In the genomic region with DNA sequence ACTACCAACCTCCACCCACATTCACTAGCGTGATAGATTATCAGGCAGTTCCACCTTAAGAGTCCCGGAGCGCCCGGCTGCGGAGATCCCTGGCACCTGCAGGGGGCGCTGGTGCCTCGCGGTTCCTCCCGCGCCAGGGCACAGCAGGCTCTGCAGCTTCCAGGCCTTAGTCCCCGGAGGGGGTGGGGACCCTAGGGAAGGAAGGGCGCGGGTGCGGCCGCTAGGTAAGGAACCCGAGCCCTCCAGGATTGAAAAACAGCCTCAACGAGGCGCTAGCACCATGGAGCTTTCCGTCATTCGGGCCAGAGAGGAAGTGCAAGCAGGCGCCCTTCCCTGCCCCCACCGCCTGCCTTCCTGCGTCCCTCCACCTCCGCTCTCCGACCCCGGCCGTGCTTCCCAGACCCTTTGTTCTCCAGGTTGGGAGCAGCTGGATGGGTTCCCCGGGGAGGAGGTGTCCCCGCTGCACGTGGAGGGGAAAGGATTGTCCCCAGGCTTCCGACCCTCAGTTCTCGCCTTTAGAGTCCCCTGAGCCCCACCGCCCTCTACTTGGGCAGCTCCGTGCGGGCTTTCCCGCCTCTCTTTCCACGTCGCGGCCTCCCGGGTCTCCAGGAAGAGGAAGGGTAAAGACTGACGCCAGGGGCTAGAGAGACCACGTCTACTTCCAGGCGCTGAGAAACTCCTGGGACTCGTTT, we compare ENCODE assay signal across 7 mouse cellular contexts. TPM values are rescaled to one million over a fixed set of nuclear protein-coding genes. Genes with fewer than 3 reads are reported as not detected.
DNase-seq lines count a peak whose midpoint lies in the region; ATAC-seq lines count a peak whose summit lies in the region.

No protein-coding gene starts in this region.

- H3K36me3 ChIP-seq in embryonic facial prominence, embryonic 10.5 days (replicated peaks), result no peaks in the 10 kb centered on the region
- no peaks in the 10 kb centered on the region for H3K36me3 ChIP-seq in limb, embryonic 11.5 days (ENCODE audit: control insufficient read depth, insufficient read depth, low read length)
- H3K36me3 ChIP-seq in midbrain, embryonic 14.5 days (ENCODE audit: control insufficient read depth, insufficient read depth, low read length), result no peaks in the 10 kb centered on the region

- H3K9ac ChIP-seq in limb, embryonic 11.5 days (ENCODE audit: low read length), result peak overlapping the region; percentile 93
- H3K9ac ChIP-seq in midbrain, embryonic 14.5 days (replicated peaks; ENCODE audit: low read length), result peak overlapping the region; percentile 89

- no peaks in the 10 kb centered on the region for H3K27me3 ChIP-seq in embryonic facial prominence, embryonic 10.5 days (replicated peaks; ENCODE audit: low read depth, poor library complexity, severe bottlenecking)
- H3K27me3 ChIP-seq in limb, embryonic 11.5 days (ENCODE audit: control insufficient read depth, insufficient read depth, low read length), result no peaks in the 10 kb centered on the region
- H3K27me3 ChIP-seq in midbrain, embryonic 14.5 days (ENCODE audit: control insufficient read depth, insufficient read depth, low read length), result no peaks in the 10 kb centered on the region

- ATAC-seq in limb, embryonic 11.5 days (ENCODE audit: insufficient number of reproducible peaks, low FRiP score, low TSS enrichment, low read depth), result peak; percentile 91
- peak; percentile 85 for ATAC-seq in midbrain, embryonic 14.5 days (ENCODE audit: low FRiP score, low TSS enrichment)

- DNase-seq in adrenal gland, postnatal 10 days, result peak; percentile 98
- peak; percentile 97 for DNase-seq in embryonic facial prominence, embryonic 10.5 days (ENCODE audit: low spot score)
- DNase-seq in heart, adult 11 months, result peak; percentile 99
- peak; percentile 97 for DNase-seq in kidney, adult 18-20 months
- peak; percentile 97 for DNase-seq in limb, embryonic 11.5 days (ENCODE audit: low spot score)
- peak; percentile 98 for DNase-seq in midbrain, embryonic 14.5 days
- DNase-seq in spleen, adult 18-20 months, result peak; percentile 80 to 92

- H3K27ac ChIP-seq in embryonic facial prominence, embryonic 10.5 days (replicated peaks), result peak overlapping the region; percentile 100
- H3K27ac ChIP-seq in limb, embryonic 11.5 days (replicated peaks; ENCODE audit: low read depth, low read length), result peak overlapping the region; percentile 99
- H3K27ac ChIP-seq in midbrain, embryonic 14.5 days (replicated peaks; ENCODE audit: low read depth, low read length), result peak overlapping the region; percentile 98

- H3K4me3 ChIP-seq in embryonic facial prominence, embryonic 10.5 days, result peak overlapping the region; percentile 84
- peak overlapping the region; percentile 73 for H3K4me3 ChIP-seq in limb, embryonic 11.5 days (ENCODE audit: low read depth, low read length)
- peak overlapping the region; percentile 61 for H3K4me3 ChIP-seq in midbrain, embryonic 14.5 days (replicated peaks; ENCODE audit: low read depth, low read length)

- H3K4me2 ChIP-seq in limb, embryonic 11.5 days (ENCODE audit: low read depth, severe bottlenecking), result peak overlapping the region; percentile 90
- H3K4me2 ChIP-seq in midbrain, embryonic 14.5 days (ENCODE audit: low read length), result peak overlapping the region; percentile 78

- WGBS in embryonic facial prominence, embryonic 10.5 days, result under 1% methylated on average over 44 of the region's 44 CpGs
- WGBS in limb, embryonic 11.5 days, result under 1% methylated on average over 42 of the region's 44 CpGs
- 1% methylated on average over 43 of the region's 44 CpGs for WGBS in midbrain, embryonic 14.5 days

- H3K4me1 ChIP-seq in embryonic facial prominence, embryonic 10.5 days, result peaks cover 66% of the 10 kb centered on the region
- H3K4me1 ChIP-seq in limb, embryonic 11.5 days (ENCODE audit: control insufficient read depth, insufficient read depth, low read length), result peaks cover 20% of the 10 kb centered on the region
- peaks cover 34% of the 10 kb centered on the region for H3K4me1 ChIP-seq in midbrain, embryonic 14.5 days (ENCODE audit: control insufficient read depth, insufficient read depth, low read length)

- H3K9me3 ChIP-seq in embryonic facial prominence, embryonic 10.5 days, result no peaks in the 10 kb centered on the region
- no peaks in the 10 kb centered on the region for H3K9me3 ChIP-seq in limb, embryonic 11.5 days (ENCODE audit: control insufficient read depth, low read length)
- no peaks in the 10 kb centered on the region for H3K9me3 ChIP-seq in midbrain, embryonic 14.5 days (ENCODE audit: control insufficient read depth, low read length)

RNA-seq across cellular contexts. Expression of gene A930004D18Rik, which starts 9.9 kb away (rescaled TPM):
- 1 to 10 TPM; 2.3 to 6.1 TPM for total RNA-seq in adrenal gland, postnatal 10 days (2021)
- 12.7 and 17.7 TPM in 2 replicates for polyA plus RNA-seq in embryonic facial prominence, embryonic 10.5 days (2016; fragmentation: Nextera tagmentation; extraction: Ambion mirVana)
- polyA plus RNA-seq in limb, embryonic 11.5 days (2014; fragmentation: Nextera tagmentation; extraction: Ambion mirVana), result 10.4 and 11.9 TPM in 2 replicates
- polyA plus RNA-seq in midbrain, embryonic 14.5 days (2014; fragmentation: Nextera tagmentation; extraction: Ambion mirVana), result 7.9 and 9.2 TPM in 2 replicates

RNA-seq across cellular contexts. Expression of gene Skida1, which starts 21.3 kb away (rescaled TPM):
- 1 to 10 TPM; 3.5 to 4.9 TPM for total RNA-seq in adrenal gland, postnatal 10 days (2021)
- 15.5 and 16.6 TPM in 2 replicates for polyA plus RNA-seq in embryonic facial prominence, embryonic 10.5 days (2016; fragmentation: Nextera tagmentation; extraction: Ambion mirVana)
- 11.7 and 13.8 TPM in 2 replicates for polyA plus RNA-seq in limb, embryonic 11.5 days (2014; fragmentation: Nextera tagmentation; extraction: Ambion mirVana)
- 9.1 and 9.4 TPM in 2 replicates for polyA plus RNA-seq in midbrain, embryonic 14.5 days (2014; fragmentation: Nextera tagmentation; extraction: Ambion mirVana)

RNA-seq across cellular contexts. Expression of gene Mllt10, which starts 27.4 kb away (rescaled TPM):
- 10 to 100 TPM; 35.1 to 44.5 TPM for total RNA-seq in adrenal gland, postnatal 10 days (2021)
- polyA plus RNA-seq in embryonic facial prominence, embryonic 10.5 days (2016; fragmentation: Nextera tagmentation; extraction: Ambion mirVana), result 64.4 and 65.5 TPM in 2 replicates
- polyA plus RNA-seq in limb, embryonic 11.5 days (2014; fragmentation: Nextera tagmentation; extraction: Ambion mirVana), result 45.3 and 46.3 TPM in 2 replicates
- 33.5 and 40.1 TPM in 2 replicates for polyA plus RNA-seq in midbrain, embryonic 14.5 days (2014; fragmentation: Nextera tagmentation; extraction: Ambion mirVana)

RNA-seq across cellular contexts. Expression of gene H2al2a, which starts 30.8 kb away (rescaled TPM):
- not detected for total RNA-seq in adrenal gland, postnatal 10 days (2021)
- not detected in 2 replicates for polyA plus RNA-seq in embryonic facial prominence, embryonic 10.5 days (2016; fragmentation: Nextera tagmentation; extraction: Ambion mirVana)
- polyA plus RNA-seq in limb, embryonic 11.5 days (2014; fragmentation: Nextera tagmentation; extraction: Ambion mirVana), result not detected in 2 replicates
- not detected in 2 replicates for polyA plus RNA-seq in midbrain, embryonic 14.5 days (2014; fragmentation: Nextera tagmentation; extraction: Ambion mirVana)

Comparison
In these comparisons a context has a peak if more than half of its experiments do, and no peak if none do; other contexts are left out.
1. Peak in every context shown above with its lines: DNase-seq, ATAC-seq, H3K4me3 ChIP-seq and H3K27ac ChIP-seq.